Mouse (Mus musculus) hindbrain, postnatal 0 days (tissue): Measurements from ENCODE around the gene Npc1l1. TPM values are rescaled to one million over a fixed set of nuclear protein-coding genes. Genes with fewer than 3 reads are reported as not detected.
A peak's percentile ranks its signal among the peaks of the same experiment; 100 is the strongest.

Source experiments
- ATAC-seq: fragments of 200-750 bp; cut with Nextera tagmentation; 2 replicates; pipeline ENCODE4 v1.8.0; 2017; ENCODE audit warnings: mild to moderate bottlenecking, moderate TSS enrichment, moderate library complexity
- DNase-seq: peaks from one replicate; pipeline ENCODE4 v3.0.0-alpha.2; 2015; ENCODE audit warnings: low spot score
- H3K27ac ChIP-seq: fragments of 300-500 bp; sonication (generic); 2 replicates; pipeline ENCODE4 v1.5.1; 2014; ENCODE audit warnings: mild to moderate bottlenecking
- H3K27me3 ChIP-seq: fragments of 300-500 bp; sonication (generic); 2 replicates; pipeline ENCODE4 v1.6.1; 2014; ENCODE audit warnings: low read length, mixed read lengths; ENCODE audit not compliant: insufficient read depth
- H3K36me3 ChIP-seq: fragments of 300-500 bp; sonication (generic); 2 replicates; pipeline ENCODE4 v1.6.1; 2014; ENCODE audit warnings: low read length, mixed read lengths; ENCODE audit not compliant: insufficient read depth
- H3K4me1 ChIP-seq: fragments of 300-500 bp; sonication (generic); 2 replicates; pipeline ENCODE4 v1.6.1; 2014; ENCODE audit warnings: antibody characterized with exemption, low read length, mixed read lengths; ENCODE audit not compliant: insufficient read depth
- H3K4me2 ChIP-seq: fragments of 300-500 bp; sonication (generic); 2 replicates; pipeline ENCODE4 v1.6.1; 2014; ENCODE audit warnings: low read depth, mild to moderate bottlenecking, low read length, moderate library complexity, mixed read lengths
- H3K4me3 ChIP-seq: fragments of 300-500 bp; sonication (generic); 2 replicates; pipeline ENCODE4 v1.5.1; 2014; ENCODE audit warnings: low read length
- H3K9ac ChIP-seq: fragments of 300-500 bp; sonication (generic); replicated peaks from 2 replicates; pipeline ENCODE4 v1.6.1; 2014; ENCODE audit warnings: mild to moderate bottlenecking, low read length, moderate library complexity, mixed read lengths
- H3K9me3 ChIP-seq: fragments of 300-500 bp; sonication (generic); 2 replicates; pipeline ENCODE4 v1.6.1; 2016; ENCODE audit warnings: low read length, mixed read lengths
- CTCF ChIP-seq: IDR thresholded peaks from 2 replicates; pipeline ENCODE4 v1.5.1; 2016; ENCODE audit warnings: antibody characterized with exemption, control low read depth, low read depth
- WGBS: fragments of 180-500 bp; shearing (Covaris S2); extraction: QIAGEN DNeasy Blood & Tissue Kit; methylation state at CpG from one replicate; pipeline ENCODE4 v1.1.7; 2014; 5-methylcytosine and 5-hydroxymethylcytosine counted together
- polyA plus RNA-seq: library from polyadenylated mRNA; unstranded; fragments of >200 nt; fragmentation: Nextera tagmentation; extraction: Ambion mirVana; gene quantifications from 2 replicates; pipeline ENCODE4 v1.2.1, GENCODE M21; 2015
- total RNA-seq: library from RNA; depleted of rRNA; stranded (reverse); fragments of >200 nt; gene quantifications from 2 replicates; pipeline ENCODE4 v1.2.3, GENCODE M21; 2014

Npc1l1 gene
- total and polyA plus RNA-seq, 2 experiments from 2014 or later, result 0.05 to 0.08 TPM

GRCm38 (mm10) chr11:6244707-6245106 lies 14.8 kb upstream of the Npc1l1 start:
- H3K9ac ChIP-seq, result no peak overlapping the region
- no peaks in the 10 kb centered on the region for H3K36me3 ChIP-seq
- no peaks in the 10 kb centered on the region for H3K4me1 ChIP-seq
- no peak for DNase-seq
- H3K9me3 ChIP-seq, result no peaks in the 10 kb centered on the region
- H3K4me3 ChIP-seq, result no peak overlapping the region
- TF ChIP-seq CTCF, result no peak
- H3K4me2 ChIP-seq, result no peak overlapping the region
- no peaks in the 10 kb centered on the region for H3K27me3 ChIP-seq
- H3K27ac ChIP-seq, result no peak overlapping the region
- no peak for ATAC-seq
- 38% methylated on average over 19 of the region's 19 CpGs for WGBS

GRCm38 (mm10) chr11:6233025-6233424 lies 3.1 kb upstream of the Npc1l1 start:
- H3K4me3 ChIP-seq, result no peak overlapping the region
- H3K4me1 ChIP-seq, result no peaks in the 10 kb centered on the region
- H3K9ac ChIP-seq, result no peak overlapping the region
- no peaks in the 10 kb centered on the region for H3K27me3 ChIP-seq
- no peaks in the 10 kb centered on the region for H3K36me3 ChIP-seq
- TF ChIP-seq CTCF, result no peak
- H3K4me2 ChIP-seq, result no peak overlapping the region
- DNase-seq, result no peak
- ATAC-seq, result no peak
- WGBS, result 92% methylated on average over 4 of the region's 4 CpGs
- no peak overlapping the region for H3K27ac ChIP-seq
- no peaks in the 10 kb centered on the region; the same call in 1 of the 2 replicates for H3K9me3 ChIP-seq

GRCm38 (mm10) chr11:6224541-6225229 lies 5.3 kb downstream of the Npc1l1 start:
- ATAC-seq (no peak), DNase-seq (no peak)
- Histone ChIP-seq H3K9me3 (no peaks in the 10 kb centered on the region), H3K4me1 (no peaks in the 10 kb centered on the region), H3K4me3 (no peak overlapping the region), H3K27me3 (no peaks in the 10 kb centered on the region), H3K27ac (no peak overlapping the region), H3K9ac (no peak overlapping the region), H3K36me3 (no peaks in the 10 kb centered on the region), H3K4me2 (no peak overlapping the region)
- 79% methylated on average over 14 of the region's 14 CpGs for WGBS
- no peak for TF ChIP-seq CTCF

DNA sequence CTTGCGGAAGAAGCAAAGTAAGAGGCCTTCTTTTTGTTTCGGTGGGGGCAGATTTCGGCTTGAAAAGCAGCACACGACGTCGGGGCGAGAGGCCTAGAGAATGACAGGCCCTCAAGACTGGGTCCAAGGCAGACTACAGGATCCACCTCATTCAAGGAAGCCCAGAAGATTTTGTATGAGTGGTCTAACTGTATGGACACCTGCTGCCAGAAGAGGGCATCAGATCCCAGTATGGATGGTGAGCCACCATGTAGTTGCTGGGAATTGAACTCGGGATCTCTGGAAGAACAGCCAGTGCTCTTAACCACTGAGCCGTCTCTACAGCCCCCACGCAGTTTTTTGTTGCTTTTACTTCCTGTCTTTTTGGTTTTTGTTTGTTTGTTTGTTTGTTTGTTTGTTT lies 7.8 kb downstream of the Npc1l1 start:
- TF ChIP-seq CTCF, result no peak
- H3K4me2 ChIP-seq, result no peak overlapping the region
- no peak for DNase-seq
- H3K9ac ChIP-seq, result no peak overlapping the region
- no peaks in the 10 kb centered on the region for H3K9me3 ChIP-seq
- no peaks in the 10 kb centered on the region for H3K4me1 ChIP-seq
- H3K36me3 ChIP-seq, result no peaks in the 10 kb centered on the region
- ATAC-seq, result no peak
- no peak overlapping the region for H3K4me3 ChIP-seq
- H3K27ac ChIP-seq, result no peak overlapping the region
- H3K27me3 ChIP-seq, result no peaks in the 10 kb centered on the region
- 91% methylated on average over 10 of the region's 10 CpGs for WGBS

GRCm38 (mm10) chr11:6219967-6220366 lies 10.0 kb downstream of the Npc1l1 start:
- peak; percentile 9 for DNase-seq
- no peak for ATAC-seq
- H3K27ac ChIP-seq, result no peak overlapping the region
- H3K27me3 ChIP-seq, result no peaks in the 10 kb centered on the region
- TF ChIP-seq CTCF, result no peak
- no peak overlapping the region for H3K4me2 ChIP-seq
- no peaks in the 10 kb centered on the region for H3K36me3 ChIP-seq
- no peaks in the 10 kb centered on the region for H3K4me1 ChIP-seq
- H3K9me3 ChIP-seq, result no peaks in the 10 kb centered on the region
- no peak overlapping the region for H3K9ac ChIP-seq
- 58% methylated on average over 6 of the region's 6 CpGs for WGBS
- no peak overlapping the region for H3K4me3 ChIP-seq

- no peak for DNase-seq
- ATAC-seq, result no peak
- H3K4me2 ChIP-seq, result no peak overlapping the region
- H3K4me3 ChIP-seq, result no peak overlapping the region
- no peak overlapping the region for H3K27ac ChIP-seq
- no peak for TF ChIP-seq CTCF
- H3K36me3 ChIP-seq, result no peaks in the 10 kb centered on the region
- 84% methylated on average over 11 of the region's 11 CpGs for WGBS
- H3K9me3 ChIP-seq, result no peaks in the 10 kb centered on the region
- no peaks in the 10 kb centered on the region for H3K4me1 ChIP-seq
- no peak overlapping the region for H3K9ac ChIP-seq
- no peaks in the 10 kb centered on the region for H3K27me3 ChIP-seq
Measured at GRCm38 (mm10) chr11:6218189-6218896, 11.6 kb downstream of the Npc1l1 start.

GRCm38 (mm10) chr11:6216834-6217233 lies 13.1 kb downstream of the Npc1l1 start:
- TF ChIP-seq CTCF, result no peak
- no peaks in the 10 kb centered on the region for H3K4me1 ChIP-seq
- no peak overlapping the region for H3K27ac ChIP-seq
- no peak for DNase-seq
- H3K4me2 ChIP-seq, result no peak overlapping the region
- 53% methylated on average over 3 of the region's 3 CpGs for WGBS
- no peaks in the 10 kb centered on the region for H3K36me3 ChIP-seq
- no peak overlapping the region for H3K9ac ChIP-seq
- H3K27me3 ChIP-seq, result no peaks in the 10 kb centered on the region
- no peak for ATAC-seq
- H3K9me3 ChIP-seq, result no peaks in the 10 kb centered on the region
- no peak overlapping the region for H3K4me3 ChIP-seq
